Comparison of ENCODE assay signal across 18 mouse cellular contexts in genomic region chr6:22937526-22937925, GRCm38 (mm10).
DNase-seq lines count a peak whose midpoint lies in the region; ATAC-seq lines count a peak whose summit lies in the region.
"Had no signal": no experiment of that assay in that cellular context is flagged by ENCODE, and none has a peak within 500 bp of the region (broad histone marks: within the 10 kb centered on the region; RNA-seq: fewer than 3 reads in every experiment).

No protein-coding gene starts in this region.

- intact Hi-C loops in left cerebral cortex, postnatal 25 days (cut with DNase I), result no loop called here

- 42% methylated on average over 5 of the region's 5 CpGs for WGBS in lung, embryonic 15.5 days
- 63% methylated on average over 5 of the region's 5 CpGs for WGBS in hindbrain, embryonic 12.5 days
- WGBS in midbrain, embryonic 13.5 days, result 52% methylated on average over 5 of the region's 5 CpGs

- no peaks in the 10 kb centered on the region for H3K9me3 ChIP-seq in lung, embryonic 15.5 days
- no peaks in the 10 kb centered on the region for H3K9me3 ChIP-seq in hindbrain, embryonic 12.5 days (replicated peaks)
- H3K9me3 ChIP-seq in midbrain, embryonic 13.5 days, result no peaks in the 10 kb centered on the region
- H3K9me3 ChIP-seq: G1E; heart, embryonic 13.5 days; liver, embryonic 13.5 days had no signal

- H3K36me3 ChIP-seq in lung, embryonic 15.5 days, result no peaks in the 10 kb centered on the region
- no peaks in the 10 kb centered on the region for H3K36me3 ChIP-seq in hindbrain, embryonic 12.5 days
- no peaks in the 10 kb centered on the region for H3K36me3 ChIP-seq in midbrain, embryonic 13.5 days
- H3K36me3 ChIP-seq: G1E; heart, embryonic 13.5 days; liver, embryonic 13.5 days had no signal

- no peak for DNase-seq in lung, adult 18-20 months
- DNase-seq in retina, embryonic 14.5 days (ENCODE audit: low spot score), result peak; percentile 13
- DNase-seq in left cerebral cortex, postnatal 25 days (ENCODE audit: low spot score in 2 of 2), result no peak
- DNase-seq in embryo, embryonic 9.5 days (ENCODE audit: extremely low spot score), result no peak
- DNase-seq: adrenal gland, adult 2 months; cerebellum, adult 9-10 months; heart, postnatal 4 days; kidney, adult 11 months; kidney, postnatal 4 days; layer of hippocampus, postnatal 36 days; liver, embryonic 13.5 days; lung, postnatal 4 days had no signal

- no peak overlapping the region for H3K4me2 ChIP-seq in lung, embryonic 15.5 days
- no peak overlapping the region for H3K4me2 ChIP-seq in hindbrain, embryonic 12.5 days (replicated peaks)
- no peak overlapping the region for H3K4me2 ChIP-seq in midbrain, embryonic 13.5 days (replicated peaks)
- H3K4me2 ChIP-seq: heart, embryonic 13.5 days; liver, embryonic 13.5 days had no signal

- no peak overlapping the region for H3K27ac ChIP-seq in lung, embryonic 15.5 days
- no peak overlapping the region for H3K27ac ChIP-seq in hindbrain, embryonic 12.5 days
- H3K27ac ChIP-seq in midbrain, embryonic 13.5 days, result peak overlapping the region; percentile 51
- H3K27ac ChIP-seq: heart, embryonic 13.5 days; liver, embryonic 13.5 days had no signal

- no peak overlapping the region for H3K9ac ChIP-seq in lung, embryonic 15.5 days
- H3K9ac ChIP-seq in hindbrain, embryonic 12.5 days, result no peak overlapping the region
- no peak overlapping the region for H3K9ac ChIP-seq in midbrain, embryonic 13.5 days (replicated peaks)
- H3K9ac ChIP-seq: heart, embryonic 13.5 days; liver, embryonic 13.5 days had no signal

- no peaks in the 10 kb centered on the region for H3K4me1 ChIP-seq in lung, embryonic 15.5 days
- 0 out of 2 replicates have a peak, but pooled peaks cover 8% of the 10 kb centered on the region for H3K4me1 ChIP-seq in hindbrain, embryonic 12.5 days
- peaks cover 16% of the 10 kb centered on the region for H3K4me1 ChIP-seq in midbrain, embryonic 13.5 days (replicated peaks)
- H3K4me1 ChIP-seq: heart, embryonic 13.5 days; liver, embryonic 13.5 days had no signal

- no peaks in the 10 kb centered on the region for H3K27me3 ChIP-seq in lung, embryonic 15.5 days
- H3K27me3 ChIP-seq in hindbrain, embryonic 12.5 days, result no peaks in the 10 kb centered on the region
- no peaks in the 10 kb centered on the region for H3K27me3 ChIP-seq in midbrain, embryonic 13.5 days
- H3K27me3 ChIP-seq: heart, embryonic 13.5 days; liver, embryonic 13.5 days had no signal

- no peak overlapping the region for H3K4me3 ChIP-seq in lung, embryonic 15.5 days
- no peak overlapping the region for H3K4me3 ChIP-seq in hindbrain, embryonic 12.5 days
- H3K4me3 ChIP-seq in midbrain, embryonic 13.5 days (replicated peaks), result no peak overlapping the region
- H3K4me3 ChIP-seq: erythroblast, embryonic 14.5 days; heart, embryonic 13.5 days; liver, embryonic 13.5 days had no signal

- ATAC-seq in lung, embryonic 15.5 days (ENCODE audit: borderline replicate concordance, extremely low read depth, low FRiP score, low TSS enrichment), result 0 out of 2 replicates have a peak, but pooled peaks have one; percentile 42
- peak; percentile 66 for ATAC-seq in hindbrain, embryonic 12.5 days (ENCODE audit: low FRiP score)
- peak; percentile 74 for ATAC-seq in midbrain, embryonic 13.5 days
